In the genomic region with DNA sequence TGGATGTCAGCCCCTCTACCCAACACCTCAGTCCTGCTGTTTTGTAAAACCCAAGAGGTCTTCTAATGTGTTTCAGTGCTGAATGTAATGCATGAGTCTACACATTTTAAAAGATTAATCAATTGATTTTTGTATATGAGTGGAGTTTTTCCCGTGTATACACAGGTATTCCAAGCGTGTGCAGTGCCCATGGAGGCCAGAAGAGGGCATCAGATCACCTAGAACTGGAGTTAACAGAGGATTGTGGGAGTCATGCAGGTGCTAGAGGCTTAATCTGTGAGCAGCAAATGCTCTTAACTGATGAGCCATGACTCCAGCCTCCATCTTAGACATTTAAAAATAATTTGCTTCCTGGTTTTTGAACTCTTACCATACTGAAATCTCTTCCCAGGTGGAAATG, we compare ENCODE assay signal across 8 mouse cellular contexts.
A peak's percentile ranks its signal among the peaks of the same experiment; 100 is the strongest.
DNase-seq lines count a peak whose midpoint lies in the region; ATAC-seq and TF ChIP-seq lines count a peak whose summit lies in the region.

No protein-coding gene starts in this region.

- 33% methylated on average over 2 of the region's 2 CpGs for WGBS in heart, adult 2 months
- WGBS in lung, embryonic 14.5 days = 17% methylated on average over 2 of the region's 2 CpGs
- 22% methylated on average over 2 of the region's 2 CpGs for WGBS in lung, postnatal 0 days
- 28% methylated on average over 2 of the region's 2 CpGs for WGBS in heart, embryonic 12.5 days

- no peak for DNase-seq in heart, adult 2 months
- DNase-seq in heart, adult 8-10 months (ENCODE audit: low spot score) = no peak
- DNase-seq in lung, embryonic 14.5 days = peak; percentile 9
- no peak for DNase-seq in lung, postnatal 0 days (ENCODE audit: low spot score)
- DNase-seq in ZHBTc4 (ENCODE audit: low read depth, low spot score) = peak; percentile 57
- peak; percentile 47 to 48 for DNase-seq in kidney, postnatal 4 days
- DNase-seq in cerebellum, adult 11 months = no peak

- H3K4me3 ChIP-seq in heart, adult 2 months = no peak overlapping the region
- H3K4me3 ChIP-seq in lung, embryonic 14.5 days (ENCODE audit: low read depth, low read length) = no peak overlapping the region
- H3K4me3 ChIP-seq in lung, postnatal 0 days (ENCODE audit: low read depth, low read length) = no peak overlapping the region
- H3K4me3 ChIP-seq in heart, embryonic 12.5 days = no peak overlapping the region

- no peak for TF ChIP-seq EP300 in heart, adult 2 months (IDR thresholded peaks at IDR 0.05; ENCODE audit: insufficient read depth, low read depth, low read length)
- TF ChIP-seq EP300 in lung, postnatal 0 days (IDR thresholded peaks at IDR 0.05) = no peak

- no peaks in the 10 kb centered on the region for H3K79me2 ChIP-seq in heart, adult 2 months (replicated peaks; ENCODE audit: control insufficient read depth, insufficient read depth, low read length)

- ATAC-seq in lung, embryonic 14.5 days (ENCODE audit: insufficient read depth) = no peak
- ATAC-seq in lung, postnatal 0 days = no peak
- ATAC-seq in heart, embryonic 12.5 days (ENCODE audit: insufficient number of reproducible peaks, low FRiP score) = no peak

- no peak overlapping the region for H3K4me2 ChIP-seq in lung, embryonic 14.5 days
- H3K4me2 ChIP-seq in lung, postnatal 0 days (replicated peaks; ENCODE audit: low read depth, low read length) = no peak overlapping the region
- no peak overlapping the region for H3K4me2 ChIP-seq in heart, embryonic 12.5 days

- peaks cover 1% of the 10 kb centered on the region; the same call in 1 of the 2 replicates for H3K4me1 ChIP-seq in heart, adult 2 months (ENCODE audit: control insufficient read depth, insufficient read depth, low read length)
- no peaks in the 10 kb centered on the region for H3K4me1 ChIP-seq in lung, embryonic 14.5 days (ENCODE audit: insufficient read depth)
- H3K4me1 ChIP-seq in lung, postnatal 0 days (ENCODE audit: insufficient read depth, low read depth, low read length) = no peaks in the 10 kb centered on the region
- no peaks in the 10 kb centered on the region for H3K4me1 ChIP-seq in heart, embryonic 12.5 days (replicated peaks)

- no peak overlapping the region for H3K27ac ChIP-seq in heart, adult 2 months
- no peak overlapping the region for H3K27ac ChIP-seq in lung, embryonic 14.5 days (ENCODE audit: low read depth)
- H3K27ac ChIP-seq in lung, postnatal 0 days (ENCODE audit: low read length) = no peak overlapping the region
- H3K27ac ChIP-seq in heart, embryonic 12.5 days (ENCODE audit: poor library complexity, severe bottlenecking) = no peak overlapping the region

- intact Hi-C loops in heart, adult 2 months (cut with DNase I) = no loop called here

- no peaks in the 10 kb centered on the region for H3K9me3 ChIP-seq in lung, embryonic 14.5 days (ENCODE audit: low read depth, low read length)
- no peaks in the 10 kb centered on the region for H3K9me3 ChIP-seq in lung, postnatal 0 days (ENCODE audit: low read length)
- H3K9me3 ChIP-seq in heart, embryonic 12.5 days (replicated peaks) = no peaks in the 10 kb centered on the region

- no peak for TF ChIP-seq POLR2A in heart, adult 2 months (IDR thresholded peaks at IDR 0.05; ENCODE audit: insufficient read depth, low read depth, low read length)

- H3K27me3 ChIP-seq in heart, adult 2 months (ENCODE audit: control insufficient read depth, insufficient read depth, low read length) = no peaks in the 10 kb centered on the region
- no peaks in the 10 kb centered on the region for H3K27me3 ChIP-seq in lung, embryonic 14.5 days (ENCODE audit: insufficient read depth, low read length)
- H3K27me3 ChIP-seq in lung, postnatal 0 days (replicated peaks; ENCODE audit: insufficient read depth, low read length) = no peaks in the 10 kb centered on the region
- no peaks in the 10 kb centered on the region for H3K27me3 ChIP-seq in heart, embryonic 12.5 days (replicated peaks)

- no peak overlapping the region for H3K9ac ChIP-seq in heart, adult 2 months (ENCODE audit: low read depth, low read length)
- no peak overlapping the region for H3K9ac ChIP-seq in lung, embryonic 14.5 days
- no peak overlapping the region for H3K9ac ChIP-seq in lung, postnatal 0 days (replicated peaks; ENCODE audit: low read depth)
- H3K9ac ChIP-seq in heart, embryonic 12.5 days = no peak overlapping the region

- peak; percentile 63 for TF ChIP-seq CTCF in heart, adult 2 months (IDR thresholded peaks at IDR 0.05)
- TF ChIP-seq CTCF in lung, embryonic 14.5 days (IDR thresholded peaks at IDR 0.05; ENCODE audit: low read depth) = peak; percentile 39
- no peak for TF ChIP-seq CTCF in lung, postnatal 0 days (IDR thresholded peaks at IDR 0.05)

- no peaks in the 10 kb centered on the region for H3K36me3 ChIP-seq in heart, adult 2 months (ENCODE audit: control insufficient read depth, insufficient read depth, low read length)
- no peaks in the 10 kb centered on the region for H3K36me3 ChIP-seq in lung, embryonic 14.5 days (ENCODE audit: insufficient read depth)
- H3K36me3 ChIP-seq in lung, postnatal 0 days (ENCODE audit: insufficient read depth, low read length) = no peaks in the 10 kb centered on the region
- no peaks in the 10 kb centered on the region for H3K36me3 ChIP-seq in heart, embryonic 12.5 days

Comparison
In these comparisons a context has a peak if more than half of its experiments do, and no peak if none do; other contexts are left out.
1. DNase-seq: peak in lung, embryonic 14.5 days (single experiment), ZHBTc4 (single experiment) and kidney, postnatal 4 days (2 of 2); none in heart, adult 2 months (0 of 2), heart, adult 8-10 months (single experiment), lung, postnatal 0 days (single experiment) and cerebellum, adult 11 months (single experiment).